Mouse (Mus musculus) embryonic facial prominence, embryonic 13.5 days (tissue): ENCODE results near the gene Ctdspl. TPM values are rescaled to one million over a fixed set of nuclear protein-coding genes. Genes with fewer than 3 reads are reported as not detected.

ENCODE experiments used
- ATAC-seq: fragments of 200-750 bp; cut with Nextera tagmentation; 2 replicates; pipeline ENCODE4 v1.8.0; 2017; ENCODE audit warnings: low read depth; ENCODE audit not compliant: insufficient number of reproducible peaks, insufficient read depth, low FRiP score, low TSS enrichment
- H3K27ac ChIP-seq: fragments of 300-500 bp; sonication (generic); 2 replicates; pipeline ENCODE4 v1.5.1; 2015; ENCODE audit warnings: moderate library complexity, mild to moderate bottlenecking, inconsistent platforms
- H3K27me3 ChIP-seq: fragments of 300-500 bp; sonication (generic); 2 replicates; pipeline ENCODE4 v1.6.1; 2015; ENCODE audit warnings: mild to moderate bottlenecking, inconsistent platforms
- H3K36me3 ChIP-seq: fragments of 300-500 bp; sonication (generic); 2 replicates; pipeline ENCODE4 v1.6.1; 2015; ENCODE audit warnings: mild to moderate bottlenecking, inconsistent platforms
- H3K4me1 ChIP-seq: fragments of 300-500 bp; sonication (generic); 2 replicates; pipeline ENCODE4 v1.6.1; 2015; ENCODE audit warnings: inconsistent platforms
- H3K4me2 ChIP-seq: fragments of 300-500 bp; sonication (generic); 2 replicates; pipeline ENCODE4 v1.6.1; 2015; ENCODE audit warnings: moderate library complexity, mild to moderate bottlenecking, inconsistent platforms
- H3K4me3 ChIP-seq: fragments of 300-500 bp; sonication (generic); 2 replicates; pipeline ENCODE4 v1.5.1; 2015; ENCODE audit warnings: mild to moderate bottlenecking, inconsistent platforms
- H3K9ac ChIP-seq: fragments of 300-500 bp; sonication (generic); 2 replicates; pipeline ENCODE4 v1.6.1; 2015; ENCODE audit warnings: mild to moderate bottlenecking, inconsistent platforms
- H3K9me3 ChIP-seq: fragments of 300-500 bp; sonication (generic); 2 replicates; pipeline ENCODE4 v1.6.1; 2016; ENCODE audit warnings: inconsistent platforms
- WGBS: fragments of 180-500 bp; shearing (Covaris S2); methylation state at CpG from one replicate; pipeline ENCODE4 v1.1.7; 2015; ENCODE audit warnings: mixed read lengths; 5-methylcytosine and 5-hydroxymethylcytosine counted together
- polyA plus RNA-seq: library from polyadenylated mRNA; unstranded; fragments of >200 nt; fragmentation: Nextera tagmentation; extraction: Ambion mirVana; gene quantifications from 2 replicates; pipeline ENCODE4 v1.2.1, GENCODE M21; 2015

Gene Ctdspl
- polyA plus RNA-seq, 1 experiment from 2014 or later: 20.6 TPM

- Histone ChIP-seq H3K4me3 (no peak overlapping the region), H3K4me1 (peaks cover 31% of the 10 kb centered on the region), H3K4me2 (no peak overlapping the region), H3K27ac (peak overlapping the region; percentile 74), H3K27me3 (no peaks in the 10 kb centered on the region), H3K9ac (no peak overlapping the region), H3K9me3 (no peaks in the 10 kb centered on the region), H3K36me3 (peaks cover 27% of the 10 kb centered on the region)
- ATAC-seq: no peak
- WGBS: 78% methylated on average over 6 of the region's 6 CpGs
These were observed 35.2 kb upstream of the Ctdspl start for GRCm38 (mm10) chr9:118891068-118891467.

GRCm38 (mm10) chr9:118891593-118891992 is 34.7 kb upstream of the Ctdspl start:
- peak; percentile 69 for ATAC-seq
- H3K27ac ChIP-seq: peak overlapping the region; percentile 74
- H3K9ac ChIP-seq: no peak overlapping the region
- no peaks in the 10 kb centered on the region for H3K27me3 ChIP-seq
- H3K9me3 ChIP-seq: no peaks in the 10 kb centered on the region
- H3K36me3 ChIP-seq: peaks cover 24% of the 10 kb centered on the region
- 12% methylated on average over 9 of the region's 9 CpGs for WGBS
- H3K4me2 ChIP-seq: peak overlapping the region; percentile 29; the same call in 1 of the 2 replicates
- no peak overlapping the region for H3K4me3 ChIP-seq
- H3K4me1 ChIP-seq: peaks cover 31% of the 10 kb centered on the region

GRCm38 (mm10) chr9:118895101-118895500 is 31.2 kb upstream of the Ctdspl start:
- 63% methylated on average over 2 of the region's 2 CpGs for WGBS
- Histone ChIP-seq H3K9ac (no peak overlapping the region), H3K27ac (no peak overlapping the region), H3K36me3 (peaks cover 22% of the 10 kb centered on the region), H3K4me2 (no peak overlapping the region), H3K4me1 (peaks cover 22% of the 10 kb centered on the region), H3K4me3 (no peak overlapping the region), H3K9me3 (no peaks in the 10 kb centered on the region), H3K27me3 (no peaks in the 10 kb centered on the region)
- ATAC-seq: no peak

GRCm38 (mm10) chr9:118900677-118901076 is 25.6 kb upstream of the Ctdspl start:
- H3K4me1 ChIP-seq: 0 out of 2 replicates have a peak, but pooled peaks cover 5% of the 10 kb centered on the region
- no peak overlapping the region for H3K4me2 ChIP-seq
- no peak for ATAC-seq
- H3K36me3 ChIP-seq: peaks cover 17% of the 10 kb centered on the region
- H3K9me3 ChIP-seq: no peaks in the 10 kb centered on the region
- no peaks in the 10 kb centered on the region for H3K27me3 ChIP-seq
- H3K27ac ChIP-seq: no peak overlapping the region
- no peak overlapping the region for H3K9ac ChIP-seq
- H3K4me3 ChIP-seq: no peak overlapping the region
- 80% methylated on average over 2 of the region's 2 CpGs for WGBS

GRCm38 (mm10) chr9:118901917-118902316 is 24.3 kb upstream of the Ctdspl start:
- H3K4me2 ChIP-seq: no peak overlapping the region
- H3K9me3 ChIP-seq: no peaks in the 10 kb centered on the region
- H3K4me1 ChIP-seq: peaks cover 8% of the 10 kb centered on the region
- H3K27me3 ChIP-seq: no peaks in the 10 kb centered on the region
- no peak overlapping the region for H3K9ac ChIP-seq
- no peak overlapping the region for H3K4me3 ChIP-seq
- H3K36me3 ChIP-seq: peaks cover 17% of the 10 kb centered on the region
- 61% methylated on average over 6 of the region's 6 CpGs for WGBS
- ATAC-seq: no peak
- H3K27ac ChIP-seq: no peak overlapping the region

GRCm38 (mm10) chr9:118907934-118908620 is 18.2 kb upstream of the Ctdspl start:
- H3K4me2 ChIP-seq: no peak overlapping the region
- WGBS: 49% methylated on average over 18 of the region's 18 CpGs
- H3K9ac ChIP-seq: no peak overlapping the region
- no peaks in the 10 kb centered on the region for H3K36me3 ChIP-seq
- peaks cover 12% of the 10 kb centered on the region for H3K4me1 ChIP-seq
- no peaks in the 10 kb centered on the region for H3K27me3 ChIP-seq
- no peak overlapping the region for H3K27ac ChIP-seq
- H3K9me3 ChIP-seq: no peaks in the 10 kb centered on the region
- no peak for ATAC-seq
- H3K4me3 ChIP-seq: no peak overlapping the region

GRCm38 (mm10) chr9:118913048-118913447 is 13.2 kb upstream of the Ctdspl start:
- Histone ChIP-seq H3K9ac (no peak overlapping the region), H3K36me3 (no peaks in the 10 kb centered on the region), H3K27me3 (no peaks in the 10 kb centered on the region), H3K9me3 (no peaks in the 10 kb centered on the region), H3K4me2 (no peak overlapping the region), H3K4me1 (peaks cover 2% of the 10 kb centered on the region), H3K27ac (no peak overlapping the region), H3K4me3 (no peak overlapping the region)
- ATAC-seq: no peak
- WGBS: 68% methylated on average over 9 of the region's 9 CpGs

GRCm38 (mm10) chr9:118913613-118914012 is 12.6 kb upstream of the Ctdspl start:
- no peaks in the 10 kb centered on the region for H3K9me3 ChIP-seq
- 0 out of 2 replicates have a peak, but pooled peaks cover under 1% of the 10 kb centered on the region for H3K4me1 ChIP-seq
- H3K27ac ChIP-seq: no peak overlapping the region
- no peaks in the 10 kb centered on the region for H3K36me3 ChIP-seq
- ATAC-seq: no peak
- no peak overlapping the region for H3K4me3 ChIP-seq
- H3K9ac ChIP-seq: no peak overlapping the region
- WGBS: 89% methylated on average over 3 of the region's 3 CpGs
- H3K27me3 ChIP-seq: no peaks in the 10 kb centered on the region
- no peak overlapping the region for H3K4me2 ChIP-seq

GRCm38 (mm10) chr9:118914589-118914988 is 11.7 kb upstream of the Ctdspl start:
- Histone ChIP-seq H3K9ac (no peak overlapping the region), H3K27ac (no peak overlapping the region), H3K27me3 (no peaks in the 10 kb centered on the region), H3K9me3 (no peaks in the 10 kb centered on the region), H3K36me3 (no peaks in the 10 kb centered on the region), H3K4me3 (no peak overlapping the region), H3K4me2 (no peak overlapping the region), H3K4me1 (peaks cover 7% of the 10 kb centered on the region; the same call in 1 of the 2 replicates)
- ATAC-seq: no peak
- 33% methylated on average over 8 of the region's 8 CpGs for WGBS

GRCm38 (mm10) chr9:118915290-118915689 is 11.0 kb upstream of the Ctdspl start:
- Histone ChIP-seq H3K36me3 (no peaks in the 10 kb centered on the region), H3K27ac (no peak overlapping the region), H3K4me1 (peaks cover 14% of the 10 kb centered on the region), H3K9ac (no peak overlapping the region), H3K4me2 (no peak overlapping the region), H3K9me3 (no peaks in the 10 kb centered on the region), H3K4me3 (no peak overlapping the region), H3K27me3 (no peaks in the 10 kb centered on the region)
- ATAC-seq: no peak
- 59% methylated on average over 5 of the region's 5 CpGs for WGBS

GRCm38 (mm10) chr9:118919672-118920186 is 6.5 kb upstream of the Ctdspl start:
- H3K36me3 ChIP-seq: no peaks in the 10 kb centered on the region
- no peak overlapping the region for H3K27ac ChIP-seq
- ATAC-seq: no peak; the same call in 1 of the 2 replicates
- H3K4me2 ChIP-seq: no peak overlapping the region
- H3K27me3 ChIP-seq: no peaks in the 10 kb centered on the region
- no peak overlapping the region for H3K9ac ChIP-seq
- H3K9me3 ChIP-seq: no peaks in the 10 kb centered on the region
- 74% methylated on average over 16 of the region's 16 CpGs for WGBS
- H3K4me1 ChIP-seq: peaks cover 27% of the 10 kb centered on the region
- no peak overlapping the region for H3K4me3 ChIP-seq

- H3K9ac ChIP-seq: no peak overlapping the region
- H3K27me3 ChIP-seq: no peaks in the 10 kb centered on the region
- no peak overlapping the region for H3K4me3 ChIP-seq
- no peak overlapping the region for H3K27ac ChIP-seq
- H3K9me3 ChIP-seq: no peaks in the 10 kb centered on the region
- WGBS: 50% methylated on average over 12 of the region's 12 CpGs
- H3K4me2 ChIP-seq: no peak overlapping the region
- H3K36me3 ChIP-seq: no peaks in the 10 kb centered on the region
- H3K4me1 ChIP-seq: peaks cover 30% of the 10 kb centered on the region
- ATAC-seq: no peak
These were observed 5.3 kb upstream of the Ctdspl start for GRCm38 (mm10) chr9:118920798-118921515.
